In the genomic region with DNA sequence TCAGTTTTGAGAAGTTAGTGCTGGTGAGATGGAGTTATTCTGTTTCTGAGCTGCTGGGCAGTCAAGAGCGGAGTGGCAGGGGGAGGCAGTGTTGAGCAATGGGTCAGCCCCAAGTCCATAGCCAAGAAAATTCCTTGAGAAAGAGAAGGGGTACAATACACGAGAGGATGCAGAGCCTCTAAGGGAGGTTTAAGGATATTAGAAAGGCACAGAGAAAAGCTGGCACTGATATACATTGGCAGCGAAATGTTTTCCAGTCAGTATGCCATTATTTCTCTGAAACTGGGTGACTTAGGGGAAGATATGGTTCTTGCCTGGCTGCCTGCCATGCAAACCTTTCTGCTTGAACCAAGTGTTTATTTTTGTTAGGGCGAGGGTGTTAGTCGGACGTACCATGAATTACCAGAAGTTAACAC, we compare ENCODE assay signal across 11 mouse cellular contexts. TPM values are rescaled to one million over a fixed set of nuclear protein-coding genes. Genes with fewer than 3 reads are reported as not detected.
DNase-seq lines count a peak whose midpoint lies in the region; ATAC-seq and TF ChIP-seq lines count a peak whose summit lies in the region.
"Had no signal": no experiment of that assay in that cellular context is flagged by ENCODE, and none has a peak within 500 bp of the region (broad histone marks: within the 10 kb centered on the region; RNA-seq: fewer than 3 reads in every experiment).

No protein-coding gene starts in this region.

- H3K27me3 ChIP-seq in heart, embryonic 11.5 days (ENCODE audit: control insufficient read depth, insufficient read depth, low read length) = no peaks in the 10 kb centered on the region
- no peaks in the 10 kb centered on the region for H3K27me3 ChIP-seq in liver, embryonic 14.5 days (ENCODE audit: control insufficient read depth, insufficient read depth, low read length)
- H3K27me3 ChIP-seq in stomach, embryonic 14.5 days (ENCODE audit: control insufficient read depth, insufficient read depth, low read length) = no peaks in the 10 kb centered on the region
- H3K27me3 ChIP-seq: limb, embryonic 13.5 days had no signal

- peaks cover 11% of the 10 kb centered on the region for H3K4me1 ChIP-seq in heart, embryonic 11.5 days (ENCODE audit: control insufficient read depth, insufficient read depth, low read length)
- peaks cover 18 to 22% of the 10 kb centered on the region in 2 experiments for H3K4me1 ChIP-seq in liver, embryonic 14.5 days (replicated peaks; ENCODE audit: control insufficient read depth in 2 of 2, insufficient read depth in 2 of 2, low read length in 1 of 2)
- peaks cover 6% of the 10 kb centered on the region; the same call in 1 of the 2 replicates for H3K4me1 ChIP-seq in stomach, embryonic 14.5 days (ENCODE audit: control insufficient read depth, insufficient read depth, low read length)

- H3K4me3 ChIP-seq in heart, embryonic 11.5 days (ENCODE audit: low read depth, low read length) = no peak overlapping the region
- H3K4me3 ChIP-seq in liver, embryonic 14.5 days (ENCODE audit: insufficient read depth in 1 of 2, low read depth in 2 of 2, low read length in 2 of 2) = peak overlapping the region in 1 of 2 experiments; percentile 33; a peak in 1 of 4 replicates
- no peak overlapping the region for H3K4me3 ChIP-seq in stomach, embryonic 14.5 days (ENCODE audit: low read depth, low read length)
- H3K4me3 ChIP-seq: limb, embryonic 13.5 days had no signal

- no peak for TF ChIP-seq EP300 in liver, embryonic 14.5 days (IDR thresholded peaks at IDR 0.05; ENCODE audit: low read depth)

- 0 out of 2 replicates have a peak overlapping the region, but pooled peaks have one; percentile 29 for H3K27ac ChIP-seq in heart, embryonic 11.5 days (ENCODE audit: low read depth, low read length)
- peak overlapping the region; percentile 77 for H3K27ac ChIP-seq in liver, embryonic 14.5 days
- peak overlapping the region; percentile 6; the same call in 1 of the 2 replicates for H3K27ac ChIP-seq in stomach, embryonic 14.5 days (ENCODE audit: low read length)
- H3K27ac ChIP-seq: limb, embryonic 13.5 days had no signal

- no peak for TF ChIP-seq CTCF in liver, embryonic 14.5 days (IDR thresholded peaks at IDR 0.05; ENCODE audit: low read depth)

- WGBS in heart, embryonic 11.5 days (ENCODE audit: insufficient replicate concordance) = 35% methylated on average over 6 of the region's 6 CpGs
- 15% methylated on average over 6 of the region's 6 CpGs for WGBS in liver, embryonic 14.5 days (ENCODE audit: insufficient replicate concordance)
- WGBS in stomach, embryonic 14.5 days = 26% methylated on average over 6 of the region's 6 CpGs

- intact Hi-C loops in heart, postnatal 10 days (cut with DNase I) = no loop called here

- no peak overlapping the region for H3K9ac ChIP-seq in heart, embryonic 11.5 days (ENCODE audit: low read depth, low read length)
- H3K9ac ChIP-seq in liver, embryonic 14.5 days (replicated peaks) = no peak overlapping the region
- H3K9ac ChIP-seq in stomach, embryonic 14.5 days (replicated peaks; ENCODE audit: low read depth, low read length) = no peak overlapping the region
- H3K9ac ChIP-seq: limb, embryonic 13.5 days had no signal

- H3K36me3 ChIP-seq in heart, embryonic 11.5 days (ENCODE audit: control insufficient read depth, insufficient read depth, low read length) = no peaks in the 10 kb centered on the region
- H3K36me3 ChIP-seq in liver, embryonic 14.5 days (replicated peaks; ENCODE audit: control insufficient read depth, insufficient read depth, low read depth) = no peaks in the 10 kb centered on the region
- H3K36me3 ChIP-seq in stomach, embryonic 14.5 days (ENCODE audit: control insufficient read depth, insufficient read depth, low read length) = no peaks in the 10 kb centered on the region
- H3K36me3 ChIP-seq: limb, embryonic 13.5 days had no signal

- no peak for DNase-seq in heart, postnatal 10 days
- DNase-seq in c-Kit-positive CD71-positive TER-119-positive erythroid progenitor cells, embryonic 14.5 days (ENCODE audit: low spot score) = peak; percentile 59
- peak in 1 of 3 experiments; percentile 51 for DNase-seq in liver, embryonic 14.5 days (ENCODE audit: low read depth in 3 of 3, low spot score in 3 of 3)
- DNase-seq in cerebellum, adult 11-12 months = no peak
- no peak for DNase-seq in ovary, postnatal 10 days (ENCODE audit: low spot score)
- DNase-seq in thymus, postnatal 0 days (ENCODE audit: low spot score) = no peak
- DNase-seq: kidney, postnatal 25 days; spleen, adult 18-20 months had no signal

- H3K9me3 ChIP-seq in heart, embryonic 11.5 days (replicated peaks; ENCODE audit: control insufficient read depth, low read length) = no peaks in the 10 kb centered on the region
- H3K9me3 ChIP-seq in liver, embryonic 14.5 days (ENCODE audit: control insufficient read depth, low read length) = no peaks in the 10 kb centered on the region
- H3K9me3 ChIP-seq in stomach, embryonic 14.5 days (ENCODE audit: control insufficient read depth, low read depth, low read length) = no peaks in the 10 kb centered on the region
- H3K9me3 ChIP-seq: limb, embryonic 13.5 days had no signal

- no peak; the same call in 1 of the 2 replicates for ATAC-seq in heart, embryonic 11.5 days (replicated peaks; ENCODE audit: insufficient number of reproducible peaks, low FRiP score, low TSS enrichment)
- ATAC-seq in liver, embryonic 14.5 days (ENCODE audit: insufficient read depth) = peak; percentile 36; the same call in 1 of the 2 replicates
- no peak for ATAC-seq in stomach, embryonic 14.5 days (ENCODE audit: insufficient number of reproducible peaks, insufficient read depth, low FRiP score, low read depth)

- peak overlapping the region; percentile 45 for H3K4me2 ChIP-seq in heart, embryonic 11.5 days
- H3K4me2 ChIP-seq in liver, embryonic 14.5 days (ENCODE audit: low read depth) = peak overlapping the region; percentile 72
- H3K4me2 ChIP-seq in stomach, embryonic 14.5 days (replicated peaks; ENCODE audit: low read depth, low read length) = 0 out of 2 replicates have a peak overlapping the region, but pooled peaks have one; percentile 3
- H3K4me2 ChIP-seq: limb, embryonic 13.5 days had no signal

RNA-seq across cellular contexts. Expression of a gene that starts 56.6 kb away (rescaled TPM):
- 130 and 131 TPM in 2 replicates for polyA plus RNA-seq in heart, embryonic 11.5 days (2014; fragmentation: Nextera tagmentation; extraction: Ambion mirVana)
- total RNA-seq in heart, postnatal 10 days (2021) = 10 to 100 TPM; 44.1 to 47.4 TPM
- 7.2 and 20.5 TPM in 2 replicates for polyA plus RNA-seq in liver, embryonic 14.5 days (2012; rRNA removed)
- 62.9 and 70.3 TPM in 2 replicates for polyA plus RNA-seq in liver, embryonic 14.5 days (2014; fragmentation: Nextera tagmentation; extraction: Ambion mirVana)
- polyA plus RNA-seq in stomach, embryonic 14.5 days (2014; fragmentation: Nextera tagmentation; extraction: Ambion mirVana) = 127 and 135 TPM in 2 replicates
- 159 and 167 TPM in 2 replicates for polyA plus RNA-seq in thymus, postnatal 0 days (2015; fragmentation: Nextera tagmentation; extraction: Ambion mirVana)

Comparison
In these comparisons a context has a peak if more than half of its experiments do, and no peak if none do; other contexts are left out.
1. H3K27ac ChIP-seq: peak in every context shown above with its lines; median percentile 77 in liver, embryonic 14.5 days; 29 in heart, embryonic 11.5 days; 6 in stomach, embryonic 14.5 days.
2. H3K4me2 ChIP-seq: peak in every context shown above with its lines; median percentile 72 in liver, embryonic 14.5 days; 45 in heart, embryonic 11.5 days; 3 in stomach, embryonic 14.5 days.